Mouse (Mus musculus) lung, embryonic 16.5 days (tissue): ENCODE data around the gene Tpcn2. TPM values are rescaled to one million over a fixed set of nuclear protein-coding genes. Genes with fewer than 3 reads are reported as not detected.

Source experiments
- ATAC-seq: fragments of 200-750 bp; cut with Nextera tagmentation; 2 replicates; pipeline ENCODE4 v1.8.0; 2017; ENCODE audit warnings: low read depth, mild to moderate bottlenecking, moderate library complexity
- H3K27ac ChIP-seq: fragments of 300-500 bp; sonication (generic); 2 replicates; pipeline ENCODE4 v1.5.1; 2014; ENCODE audit warnings: mild to moderate bottlenecking, control low read depth, low read length
- H3K27me3 ChIP-seq: fragments of 300-500 bp; sonication (generic); 2 replicates; pipeline ENCODE4 v1.6.1; 2014; ENCODE audit warnings: low read depth, low read length, mixed read lengths; ENCODE audit not compliant: control insufficient read depth, insufficient read depth
- H3K36me3 ChIP-seq: fragments of 300-500 bp; sonication (generic); 2 replicates; pipeline ENCODE4 v1.6.1; 2014; ENCODE audit warnings: low read length; ENCODE audit not compliant: control insufficient read depth, insufficient read depth
- H3K4me1 ChIP-seq: fragments of 300-500 bp; sonication (generic); replicated peaks from 2 replicates; pipeline ENCODE4 v1.6.1; 2014; ENCODE audit warnings: low read length, mixed read lengths; ENCODE audit not compliant: control insufficient read depth, insufficient read depth
- H3K4me2 ChIP-seq: fragments of 300-500 bp; sonication (generic); 2 replicates; pipeline ENCODE4 v1.6.1; 2014; ENCODE audit warnings: low read depth, low read length, control low read depth
- H3K4me3 ChIP-seq: fragments of 300-500 bp; sonication (generic); 2 replicates; pipeline ENCODE4 v1.5.1; 2014; ENCODE audit warnings: mild to moderate bottlenecking, low read length, control low read depth
- H3K9ac ChIP-seq: fragments of 300-500 bp; sonication (generic); 2 replicates; pipeline ENCODE4 v1.6.1; 2014; ENCODE audit warnings: low read length, control low read depth
- H3K9me3 ChIP-seq: fragments of 300-500 bp; sonication (generic); 2 replicates; pipeline ENCODE4 v1.6.1; 2016; ENCODE audit warnings: low read length; ENCODE audit not compliant: control insufficient read depth
- WGBS: fragments of 180-500 bp; shearing (Covaris S2); extraction: QIAGEN DNeasy Blood & Tissue Kit; methylation state at CpG from one replicate; pipeline ENCODE4 v1.1.7; 2014; 5-methylcytosine and 5-hydroxymethylcytosine counted together
- polyA plus RNA-seq: library from polyadenylated mRNA; unstranded; fragments of >200 nt; fragmentation: Nextera tagmentation; extraction: Ambion mirVana; gene quantifications from 2 replicates; pipeline ENCODE4 v1.2.1, GENCODE M21; 2015

The Tpcn2 gene
- polyA plus RNA-seq, 1 experiment from 2014 or later = 12.3 TPM

DNA sequence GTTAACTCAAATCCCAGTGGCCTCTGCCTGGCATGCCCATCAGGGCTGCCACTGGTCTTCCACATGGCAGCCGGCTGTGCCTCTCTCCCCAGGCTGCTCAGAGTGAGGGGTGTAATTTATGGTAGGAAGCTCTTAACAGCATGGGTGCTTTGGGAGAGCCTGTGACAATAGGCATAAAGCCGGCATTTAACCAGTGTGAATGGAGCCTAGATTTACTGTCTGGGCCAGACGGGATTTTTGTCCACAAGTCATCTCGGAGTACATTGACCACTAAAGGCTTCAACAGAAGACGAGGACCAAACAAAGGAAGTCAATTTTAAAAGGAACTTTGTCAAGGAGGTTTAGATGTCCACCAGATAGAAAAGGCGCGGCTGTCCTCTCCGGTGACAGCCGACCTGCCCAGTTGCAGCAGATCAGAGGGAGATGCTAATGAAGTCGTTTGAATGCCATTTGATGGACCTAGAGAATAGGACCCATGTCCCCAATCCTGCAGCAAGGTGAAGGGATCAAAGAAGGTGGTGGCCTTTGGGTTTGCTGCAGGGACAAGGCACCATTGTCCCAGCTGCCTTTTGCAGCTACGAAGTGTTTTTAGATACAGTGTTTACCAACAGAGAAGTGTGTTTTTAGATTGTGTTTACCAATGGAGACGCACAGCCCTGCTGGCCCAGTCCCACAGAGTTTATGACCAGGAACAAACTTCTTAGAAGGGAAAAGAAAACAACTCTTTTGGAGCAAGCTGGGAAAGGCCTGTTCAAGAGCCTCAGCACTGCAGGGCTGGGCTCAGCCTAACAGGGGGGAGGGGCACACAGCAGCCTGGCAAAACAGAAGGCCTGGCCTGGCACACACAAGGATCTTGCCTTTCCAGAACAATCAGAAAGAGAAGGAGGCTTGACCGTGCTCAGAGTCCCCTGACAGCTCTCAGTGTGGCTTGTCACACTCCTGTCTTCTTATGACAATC is 124.2 kb downstream of the Tpcn2 start:
- no peak overlapping the region for H3K4me2 ChIP-seq
- H3K9ac ChIP-seq = no peak overlapping the region
- peak overlapping the region; percentile 41 for H3K27ac ChIP-seq
- peaks cover 10% of the 10 kb centered on the region for H3K4me1 ChIP-seq
- 55% methylated on average over 13 of the region's 13 CpGs for WGBS
- H3K27me3 ChIP-seq = no peaks in the 10 kb centered on the region
- no peak overlapping the region for H3K4me3 ChIP-seq
- H3K36me3 ChIP-seq = no peaks in the 10 kb centered on the region
- ATAC-seq = peak; percentile 89
- no peaks in the 10 kb centered on the region for H3K9me3 ChIP-seq

DNA sequence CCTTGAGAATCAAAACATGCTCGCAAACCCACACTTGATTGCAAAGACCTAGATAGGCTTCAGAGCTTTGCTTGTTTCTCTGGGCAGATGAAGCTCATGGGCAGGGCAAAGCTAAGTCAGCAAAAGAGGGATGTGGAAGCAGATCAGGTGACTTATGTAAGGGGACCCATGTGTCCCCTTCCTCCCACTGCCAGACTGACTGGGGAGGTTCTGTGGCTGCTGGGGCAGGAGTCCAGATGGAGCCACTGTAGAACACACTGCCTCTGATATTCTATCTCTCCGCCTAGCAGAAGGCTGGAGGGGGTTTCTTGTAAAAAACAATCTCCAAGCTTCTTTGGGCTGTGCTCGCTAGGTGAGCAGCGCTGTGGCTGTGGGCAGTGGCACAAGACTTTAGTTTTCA is 128.1 kb downstream of the Tpcn2 start:
- Histone ChIP-seq H3K4me2 (no peak overlapping the region), H3K9me3 (no peaks in the 10 kb centered on the region), H3K36me3 (no peaks in the 10 kb centered on the region), H3K4me1 (peaks cover 10% of the 10 kb centered on the region), H3K9ac (no peak overlapping the region), H3K27me3 (no peaks in the 10 kb centered on the region), H3K4me3 (no peak overlapping the region), H3K27ac (no peak overlapping the region)
- 76% methylated on average over 4 of the region's 4 CpGs for WGBS
- no peak for ATAC-seq

DNA sequence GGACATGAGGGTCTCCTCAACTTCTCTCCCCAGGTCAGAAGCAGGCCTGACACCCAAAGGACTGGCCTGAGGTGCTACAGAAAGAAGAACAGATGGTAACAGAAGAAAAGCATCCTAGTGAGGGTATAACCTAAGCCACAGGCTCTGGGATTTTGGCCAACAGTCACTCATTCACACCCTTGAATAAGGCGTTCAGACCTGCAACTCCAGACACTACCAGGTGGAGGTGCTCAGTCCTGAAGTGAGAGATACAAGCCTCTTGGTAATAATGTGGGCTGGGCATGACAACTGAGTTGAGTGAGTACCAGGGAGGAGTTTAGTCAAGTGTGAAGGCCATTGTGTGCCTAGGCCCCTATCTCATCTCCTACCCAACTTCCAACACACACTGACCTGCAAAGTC is 129.7 kb downstream of the Tpcn2 start:
- no peak overlapping the region for H3K4me3 ChIP-seq
- no peaks in the 10 kb centered on the region for H3K9me3 ChIP-seq
- no peak for ATAC-seq
- no peak overlapping the region for H3K9ac ChIP-seq
- no peaks in the 10 kb centered on the region for H3K4me1 ChIP-seq
- no peaks in the 10 kb centered on the region for H3K36me3 ChIP-seq
- H3K27me3 ChIP-seq = no peaks in the 10 kb centered on the region
- WGBS = 40% methylated on average over 1 of the region's 1 CpGs
- no peak overlapping the region for H3K27ac ChIP-seq
- H3K4me2 ChIP-seq = no peak overlapping the region

DNA sequence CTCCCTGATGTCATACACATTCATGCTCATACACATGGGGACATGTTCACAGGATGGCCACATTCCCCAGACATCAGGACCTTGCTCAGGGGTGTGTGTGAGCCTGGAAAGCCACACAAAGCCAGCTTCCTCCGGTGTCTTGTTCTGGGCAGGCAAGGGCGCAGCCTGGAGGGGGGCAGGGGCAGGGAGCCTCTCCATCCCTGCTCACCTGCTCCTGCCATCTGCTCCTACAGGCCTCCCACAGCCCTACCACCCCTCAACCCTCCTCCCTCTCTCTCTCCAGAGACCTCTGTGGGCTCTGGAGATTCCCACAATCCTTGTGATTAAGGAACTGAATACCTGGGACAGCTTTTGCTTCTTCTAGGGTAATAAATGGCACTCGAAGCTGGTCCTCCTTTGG is 132.0 kb downstream of the Tpcn2 start:
- no peak for ATAC-seq
- Histone ChIP-seq H3K9ac (no peak overlapping the region), H3K27me3 (no peaks in the 10 kb centered on the region), H3K36me3 (no peaks in the 10 kb centered on the region), H3K4me1 (no peaks in the 10 kb centered on the region), H3K27ac (no peak overlapping the region), H3K9me3 (no peaks in the 10 kb centered on the region), H3K4me2 (no peak overlapping the region), H3K4me3 (no peak overlapping the region)
- WGBS = 67% methylated on average over 3 of the region's 3 CpGs

DNA sequence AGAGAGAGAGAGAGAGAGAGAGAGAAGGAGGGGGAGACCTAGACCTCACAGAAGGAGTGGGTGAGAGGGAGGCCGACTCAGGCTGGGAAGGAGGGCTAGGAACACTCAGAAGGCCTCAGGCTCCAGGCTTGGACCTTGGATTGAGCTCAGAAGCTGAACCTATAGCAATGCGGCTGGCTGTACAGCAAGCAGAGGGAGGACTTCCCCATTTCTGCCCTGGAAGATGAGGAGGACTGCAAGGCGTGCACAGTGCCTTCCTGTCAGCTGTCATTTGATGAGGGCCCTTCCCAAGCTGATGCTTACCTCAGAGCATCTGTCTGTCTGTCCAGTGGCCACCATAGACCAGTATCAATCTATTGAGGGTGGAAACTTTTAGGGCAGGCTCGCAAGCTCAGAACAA is 134.9 kb downstream of the Tpcn2 start:
- Histone ChIP-seq H3K36me3 (no peaks in the 10 kb centered on the region), H3K4me3 (no peak overlapping the region), H3K4me2 (no peak overlapping the region), H3K27ac (no peak overlapping the region), H3K4me1 (no peaks in the 10 kb centered on the region), H3K27me3 (no peaks in the 10 kb centered on the region), H3K9ac (no peak overlapping the region), H3K9me3 (no peaks in the 10 kb centered on the region)
- no peak for ATAC-seq
- WGBS = 76% methylated on average over 4 of the region's 4 CpGs

DNA sequence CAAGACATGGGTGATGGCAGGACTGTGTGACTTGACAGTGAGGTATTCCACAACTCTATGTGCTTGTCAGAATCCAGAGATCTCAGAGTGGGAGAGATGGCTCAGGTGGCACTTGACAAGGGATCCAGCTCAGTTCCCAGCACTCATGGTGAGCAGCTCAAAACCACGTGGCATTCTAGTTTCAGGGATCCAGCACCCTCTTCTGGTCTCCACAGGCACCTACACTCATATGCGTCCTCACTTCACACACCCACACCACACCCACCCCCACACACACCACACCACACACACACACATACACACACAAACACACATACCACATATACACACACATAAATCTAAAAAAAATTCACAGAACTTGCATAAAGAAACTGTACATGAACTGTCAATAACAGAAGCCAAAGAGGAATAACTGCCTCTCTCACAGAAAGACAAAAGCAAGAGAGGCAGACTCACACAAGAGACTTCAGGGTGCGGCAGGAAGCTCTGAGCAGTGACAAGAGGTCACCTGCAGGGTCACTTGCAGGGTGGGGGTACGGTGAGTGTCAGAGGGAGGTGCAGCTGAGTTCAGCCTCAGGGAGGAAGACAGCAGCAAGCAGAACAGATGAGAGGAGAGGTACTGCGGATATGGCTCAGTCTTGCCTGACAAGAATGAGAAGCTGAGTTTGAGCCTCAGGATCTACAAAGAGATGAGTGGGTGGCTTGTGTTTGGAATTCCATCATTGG is 135.7 kb downstream of the Tpcn2 start:
- H3K27ac ChIP-seq = no peak overlapping the region
- WGBS = 80% methylated on average over 5 of the region's 5 CpGs
- no peak overlapping the region for H3K9ac ChIP-seq
- H3K36me3 ChIP-seq = no peaks in the 10 kb centered on the region
- no peak for ATAC-seq
- H3K27me3 ChIP-seq = no peaks in the 10 kb centered on the region
- H3K4me1 ChIP-seq = no peaks in the 10 kb centered on the region
- H3K4me2 ChIP-seq = no peak overlapping the region
- no peaks in the 10 kb centered on the region for H3K9me3 ChIP-seq
- no peak overlapping the region for H3K4me3 ChIP-seq

DNA sequence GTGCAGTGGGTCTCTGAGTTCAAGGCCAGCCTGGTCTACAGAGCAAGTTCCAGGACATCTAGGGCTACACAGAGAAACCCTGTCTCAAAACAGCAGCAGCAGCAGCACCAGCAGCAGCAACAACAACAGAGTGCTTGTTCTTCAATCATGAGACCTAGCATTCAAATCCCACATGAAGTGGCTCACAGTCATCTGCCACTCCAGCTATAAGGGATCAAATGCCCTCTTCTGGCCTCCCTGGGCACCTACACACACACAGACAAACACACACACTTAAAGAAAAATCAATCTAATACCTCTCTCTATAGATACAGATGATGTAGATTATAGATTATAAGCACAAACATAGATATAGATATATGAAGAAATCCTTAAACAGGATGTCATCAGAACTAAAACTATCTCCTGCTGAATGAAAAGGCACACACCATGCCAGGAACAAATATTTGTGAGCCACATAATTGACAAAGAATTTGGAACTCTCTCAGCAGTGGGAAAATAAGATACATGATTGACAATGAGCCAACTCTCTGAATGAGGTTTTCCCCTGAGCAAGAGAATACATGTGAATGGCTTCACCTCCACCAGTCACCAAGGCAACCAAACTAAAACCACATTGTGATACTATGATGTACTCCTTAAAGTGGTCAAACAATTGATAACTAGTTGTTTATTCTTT is 137.4 kb downstream of the Tpcn2 start:
- H3K4me1 ChIP-seq = no peaks in the 10 kb centered on the region
- no peaks in the 10 kb centered on the region for H3K9me3 ChIP-seq
- no peaks in the 10 kb centered on the region for H3K27me3 ChIP-seq
- H3K4me2 ChIP-seq = no peak overlapping the region
- no peaks in the 10 kb centered on the region for H3K36me3 ChIP-seq
- no peak for ATAC-seq
- no peak overlapping the region for H3K9ac ChIP-seq
- H3K4me3 ChIP-seq = no peak overlapping the region
- no peak overlapping the region for H3K27ac ChIP-seq

DNA sequence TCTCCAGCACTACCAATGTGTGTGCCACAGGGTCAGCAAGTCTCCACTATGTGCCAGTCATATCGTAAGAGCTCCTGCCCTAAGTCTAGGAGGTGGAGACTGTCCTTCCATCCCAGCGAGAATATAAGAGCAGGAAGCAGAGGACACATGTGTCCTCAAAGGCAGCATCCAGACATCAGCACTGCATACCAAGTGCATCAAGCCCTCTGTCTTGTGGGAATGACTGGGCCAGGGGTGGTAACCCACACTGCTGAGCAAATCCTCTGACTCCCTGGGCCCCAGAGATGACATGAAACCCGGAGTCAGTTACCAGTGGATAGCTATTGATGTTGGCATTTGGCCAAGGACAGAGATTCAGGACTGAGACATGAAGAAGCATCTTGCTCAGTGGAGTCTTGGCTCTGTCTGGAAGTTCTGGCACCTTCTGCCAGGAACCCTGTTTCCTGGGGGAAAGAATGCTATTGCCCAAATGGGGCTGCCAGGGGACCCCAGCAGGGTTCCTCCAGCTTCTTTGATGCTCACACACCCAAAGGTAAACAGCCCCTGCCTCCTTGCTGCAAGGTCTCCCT is 140.2 kb downstream of the Tpcn2 start:
- ATAC-seq = no peak
- no peak overlapping the region for H3K4me3 ChIP-seq
- no peak overlapping the region for H3K27ac ChIP-seq
- H3K36me3 ChIP-seq = no peaks in the 10 kb centered on the region
- H3K4me1 ChIP-seq = no peaks in the 10 kb centered on the region
- H3K9ac ChIP-seq = no peak overlapping the region
- H3K9me3 ChIP-seq = peaks cover 4% of the 10 kb centered on the region; the same call in 1 of the 2 replicates
- WGBS = 52% methylated on average over 3 of the region's 3 CpGs
- H3K4me2 ChIP-seq = no peak overlapping the region
- H3K27me3 ChIP-seq = no peaks in the 10 kb centered on the region

DNA sequence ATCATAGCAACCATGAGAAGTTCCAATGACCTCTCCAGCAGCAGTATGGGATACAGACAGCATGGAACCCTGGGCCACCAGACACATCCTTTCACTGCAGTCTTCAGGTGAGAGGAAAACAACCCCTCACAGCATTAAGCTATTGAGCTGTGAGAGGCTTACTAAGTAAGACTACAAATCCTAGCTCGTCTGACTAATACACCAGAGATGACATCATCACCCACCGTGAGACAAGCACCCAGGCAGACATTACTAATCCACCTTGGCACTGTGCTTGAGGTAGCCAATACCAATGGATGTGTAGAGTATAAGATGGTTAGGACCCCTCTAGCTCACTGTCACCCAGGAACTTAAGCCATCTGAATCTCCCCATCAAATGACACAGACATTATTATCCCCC is 143.2 kb downstream of the Tpcn2 start:
- Histone ChIP-seq H3K9me3 (peaks cover 6% of the 10 kb centered on the region), H3K9ac (no peak overlapping the region), H3K27ac (no peak overlapping the region), H3K4me2 (no peak overlapping the region), H3K4me1 (no peaks in the 10 kb centered on the region), H3K36me3 (no peaks in the 10 kb centered on the region), H3K4me3 (no peak overlapping the region), H3K27me3 (no peaks in the 10 kb centered on the region)
- ATAC-seq = no peak
- 35% methylated on average over 2 of the region's 2 CpGs for WGBS
